Mouse (Mus musculus) stomach, postnatal 0 days (tissue): Measurements from ENCODE around the gene Cox8b.

Experiments used
- CTCF ChIP-seq: IDR thresholded peaks from 2 replicates; pipeline ENCODE4 v1.5.1; 2016; ENCODE audit warnings: antibody characterized with exemption, low read depth, mild to moderate bottlenecking, moderate library complexity
- EP300 ChIP-seq: optimal IDR thresholded peaks from 2 replicates; pipeline ENCODE3; 2016; ENCODE audit warnings: antibody characterized with exemption

DNA sequence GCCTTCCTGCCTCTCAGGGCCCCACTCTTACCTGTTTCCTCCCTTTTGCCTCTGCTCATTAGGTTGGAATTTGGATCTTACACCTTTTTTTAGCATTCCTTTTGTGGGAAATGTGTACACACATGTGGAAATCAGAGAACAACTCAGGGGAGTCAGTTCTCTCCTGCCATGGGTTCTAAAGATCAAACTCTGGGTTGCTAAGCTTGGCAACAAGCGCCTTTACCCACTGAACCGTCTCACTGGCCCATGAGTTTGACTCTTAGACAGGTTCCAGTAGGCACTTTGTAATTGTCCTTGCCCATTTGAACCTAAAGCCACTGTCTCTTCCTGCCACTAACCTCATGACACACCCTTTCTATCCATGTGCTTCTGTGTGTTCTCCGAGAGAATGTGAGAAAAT is 5.6 kb downstream of the Cox8b start:
- no peak for TF ChIP-seq CTCF
- no peak for TF ChIP-seq EP300
